Mouse (Mus musculus) lung, embryonic 16.5 days (tissue): ENCODE results near the gene Suv39h2. TPM values are rescaled to one million over a fixed set of nuclear protein-coding genes. Genes with fewer than 3 reads are reported as not detected.

Experiments used
- ATAC-seq: fragments of 200-750 bp; cut with Nextera tagmentation; 2 replicates; pipeline ENCODE4 v1.8.0; 2017; ENCODE audit warnings: low read depth, mild to moderate bottlenecking, moderate library complexity
- H3K27ac ChIP-seq: fragments of 300-500 bp; sonication (generic); 2 replicates; pipeline ENCODE4 v1.5.1; 2014; ENCODE audit warnings: mild to moderate bottlenecking, control low read depth, low read length
- H3K27me3 ChIP-seq: fragments of 300-500 bp; sonication (generic); 2 replicates; pipeline ENCODE4 v1.6.1; 2014; ENCODE audit warnings: low read depth, low read length, mixed read lengths; ENCODE audit not compliant: control insufficient read depth, insufficient read depth
- H3K36me3 ChIP-seq: fragments of 300-500 bp; sonication (generic); 2 replicates; pipeline ENCODE4 v1.6.1; 2014; ENCODE audit warnings: low read length; ENCODE audit not compliant: control insufficient read depth, insufficient read depth
- H3K4me1 ChIP-seq: fragments of 300-500 bp; sonication (generic); replicated peaks from 2 replicates; pipeline ENCODE4 v1.6.1; 2014; ENCODE audit warnings: low read length, mixed read lengths; ENCODE audit not compliant: control insufficient read depth, insufficient read depth
- H3K4me2 ChIP-seq: fragments of 300-500 bp; sonication (generic); 2 replicates; pipeline ENCODE4 v1.6.1; 2014; ENCODE audit warnings: low read depth, low read length, control low read depth
- H3K4me3 ChIP-seq: fragments of 300-500 bp; sonication (generic); 2 replicates; pipeline ENCODE4 v1.5.1; 2014; ENCODE audit warnings: mild to moderate bottlenecking, low read length, control low read depth
- H3K9ac ChIP-seq: fragments of 300-500 bp; sonication (generic); 2 replicates; pipeline ENCODE4 v1.6.1; 2014; ENCODE audit warnings: low read length, control low read depth
- H3K9me3 ChIP-seq: fragments of 300-500 bp; sonication (generic); 2 replicates; pipeline ENCODE4 v1.6.1; 2016; ENCODE audit warnings: low read length; ENCODE audit not compliant: control insufficient read depth
- whole genome bisulfite sequencing: fragments of 180-500 bp; shearing (Covaris S2); extraction: QIAGEN DNeasy Blood & Tissue Kit; methylation state at CpG from one replicate; pipeline ENCODE4 v1.1.7; 2014; 5-methylcytosine and 5-hydroxymethylcytosine counted together
- polyA plus RNA-seq: library from polyadenylated mRNA; unstranded; fragments of >200 nt; fragmentation: Nextera tagmentation; extraction: Ambion mirVana; gene quantifications from 2 replicates; pipeline ENCODE4 v1.2.1, GENCODE M21; 2015

The Suv39h2 gene
- polyA plus RNA-seq, result 10.8 and 13.5 TPM in 2 replicates

GRCm38 (mm10) chr2:3474861-3475283 lies at the start of gene Suv39h2:
Gene Suv39h2 (minus strand): TSS chr2:3475031.
- Histone ChIP-seq H3K9me3 (no peaks in the 10 kb centered on the region), H3K9ac (peak within 1 kb of the TSS; percentile 89), H3K27ac (peak within 1 kb of the TSS; percentile 94), H3K27me3 (no peaks in the 10 kb centered on the region), H3K4me3 (peak within 1 kb of the TSS; percentile 95), H3K4me1 (peaks cover 7% of the 10 kb centered on the region; the same call in 1 of the 2 replicates), H3K36me3 (no peaks in the 10 kb centered on the region), H3K4me2 (peak within 1 kb of the TSS; percentile 79)
- ATAC-seq, result peak; percentile 99
- WGBS, result under 1% methylated on average over 42 of the region's 42 CpGs

DNA sequence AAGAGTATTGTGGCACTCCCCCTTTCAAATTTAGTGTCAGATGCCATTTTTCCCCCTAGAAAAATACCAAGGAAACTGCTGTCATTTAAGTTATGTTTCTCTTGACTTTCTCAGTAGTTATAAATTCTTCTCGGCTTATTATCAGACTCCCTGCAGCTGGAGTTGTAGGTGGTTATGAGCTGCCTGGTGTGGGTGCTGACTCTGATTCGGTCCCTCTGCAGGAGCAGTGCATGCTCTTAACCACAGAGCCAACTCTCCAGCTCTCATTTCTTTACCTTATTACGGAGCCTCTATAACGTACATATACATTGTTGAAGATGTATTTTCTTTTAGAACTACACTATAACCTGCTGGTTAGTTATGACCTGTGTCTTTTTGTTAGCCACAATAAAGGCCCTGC lies 47.7 kb upstream of the Suv39h2 start:
- no peaks in the 10 kb centered on the region for H3K27me3 ChIP-seq
- no peak overlapping the region for H3K4me3 ChIP-seq
- H3K4me2 ChIP-seq, result no peak overlapping the region
- no peak overlapping the region for H3K27ac ChIP-seq
- H3K36me3 ChIP-seq, result no peaks in the 10 kb centered on the region
- no peak for ATAC-seq
- no peak overlapping the region for H3K9ac ChIP-seq
- H3K9me3 ChIP-seq, result no peaks in the 10 kb centered on the region
- no peaks in the 10 kb centered on the region for H3K4me1 ChIP-seq
- 66% methylated on average over 4 of the region's 4 CpGs for WGBS

- peak; percentile 100 for ATAC-seq
- peak within 1 kb of the TSS; percentile 91 for H3K9ac ChIP-seq
- WGBS, result under 1% methylated on average over 58 of the region's 60 CpGs
- H3K4me1 ChIP-seq, result peaks cover 13% of the 10 kb centered on the region
- H3K27ac ChIP-seq, result peak within 1 kb of the TSS; percentile 73
- no peaks in the 10 kb centered on the region for H3K9me3 ChIP-seq
- peak within 1 kb of the TSS; percentile 86 for H3K4me2 ChIP-seq
- H3K36me3 ChIP-seq, result peaks cover 16% of the 10 kb centered on the region
- no peaks in the 10 kb centered on the region for H3K27me3 ChIP-seq
- H3K4me3 ChIP-seq, result peak within 1 kb of the TSS; percentile 89
Observed at GRCm38 (mm10) chr2:3512552-3513454, 38.0 kb upstream of the Suv39h2 start, which contains the start of the genes Gm45902, Hspa14 and Cdnf. Gene Gm45902 (minus strand): TSS chr2:3512790. Gene Hspa14 (minus strand): TSS chr2:3512814. Gene Cdnf (plus strand): TSS chr2:3513030.

- Histone ChIP-seq H3K4me1 (peaks cover 13% of the 10 kb centered on the region), H3K27me3 (no peaks in the 10 kb centered on the region), H3K27ac (peak overlapping the region; percentile 73), H3K9ac (peak overlapping the region; percentile 91), H3K36me3 (peaks cover 19% of the 10 kb centered on the region), H3K4me3 (peak overlapping the region; percentile 89), H3K4me2 (peak overlapping the region; percentile 86), H3K9me3 (no peaks in the 10 kb centered on the region)
- no peak; the same call in 1 of the 2 replicates for ATAC-seq
- under 1% methylated on average over 15 of the region's 15 CpGs for WGBS
Observed at GRCm38 (mm10) chr2:3512076-3512475, 37.2 kb upstream of the Suv39h2 start.

- H3K9me3 ChIP-seq, result no peaks in the 10 kb centered on the region
- no peak overlapping the region for H3K4me2 ChIP-seq
- H3K27ac ChIP-seq, result no peak overlapping the region
- H3K4me1 ChIP-seq, result no peaks in the 10 kb centered on the region
- 92% methylated on average over 5 of the region's 5 CpGs for WGBS
- no peak overlapping the region for H3K4me3 ChIP-seq
- no peak for ATAC-seq
- no peak overlapping the region for H3K9ac ChIP-seq
- H3K27me3 ChIP-seq, result no peaks in the 10 kb centered on the region
- H3K36me3 ChIP-seq, result peaks cover 30% of the 10 kb centered on the region
Observed at GRCm38 (mm10) chr2:3500886-3501285, 26.1 kb upstream of the Suv39h2 start.

GRCm38 (mm10) chr2:3499543-3499942 lies 24.7 kb upstream of the Suv39h2 start:
- no peaks in the 10 kb centered on the region for H3K27me3 ChIP-seq
- H3K36me3 ChIP-seq, result peaks cover 35% of the 10 kb centered on the region
- WGBS, result 89% methylated on average over 6 of the region's 6 CpGs

GRCm38 (mm10) chr2:3493833-3494409 lies 19.1 kb upstream of the Suv39h2 start:
- Histone ChIP-seq H3K27me3 (no peaks in the 10 kb centered on the region), H3K36me3 (peaks cover 47% of the 10 kb centered on the region), H3K4me1 (no peaks in the 10 kb centered on the region), H3K9ac (no peak overlapping the region), H3K4me3 (no peak overlapping the region), H3K27ac (no peak overlapping the region), H3K4me2 (no peak overlapping the region), H3K9me3 (no peaks in the 10 kb centered on the region)
- ATAC-seq, result no peak
- 83% methylated on average over 3 of the region's 3 CpGs for WGBS

More at GRCm38 (mm10) chr2:3499543-3499942, 24.7 kb upstream of the Suv39h2 start:
- no peaks in the 10 kb centered on the region for H3K9me3 ChIP-seq
- ATAC-seq, result no peak
- H3K4me1 ChIP-seq, result no peaks in the 10 kb centered on the region
- H3K9ac ChIP-seq, result no peak overlapping the region
- H3K4me2 ChIP-seq, result no peak overlapping the region
- no peak overlapping the region for H3K27ac ChIP-seq
- no peak overlapping the region for H3K4me3 ChIP-seq

- Histone ChIP-seq H3K4me3 (no peak overlapping the region), H3K27ac (no peak overlapping the region), H3K4me2 (no peak overlapping the region), H3K4me1 (no peaks in the 10 kb centered on the region), H3K9me3 (no peaks in the 10 kb centered on the region), H3K27me3 (no peaks in the 10 kb centered on the region), H3K36me3 (peaks cover 33% of the 10 kb centered on the region), H3K9ac (no peak overlapping the region)
- 83% methylated on average over 3 of the region's 3 CpGs for WGBS
- ATAC-seq, result no peak
Observed at GRCm38 (mm10) chr2:3489816-3490215, 15.0 kb upstream of the Suv39h2 start.

GRCm38 (mm10) chr2:3480239-3480638 lies 5.4 kb upstream of the Suv39h2 start:
- Histone ChIP-seq H3K27me3 (no peaks in the 10 kb centered on the region), H3K4me2 (no peak overlapping the region), H3K36me3 (no peaks in the 10 kb centered on the region), H3K4me1 (no peaks in the 10 kb centered on the region), H3K27ac (no peak overlapping the region), H3K9me3 (no peaks in the 10 kb centered on the region), H3K4me3 (no peak overlapping the region), H3K9ac (no peak overlapping the region)
- no peak for ATAC-seq
- WGBS, result 78% methylated on average over 3 of the region's 3 CpGs
